Mouse (Mus musculus): ENCODE results near the gene Tmcc1. TPM values are rescaled to one million over a fixed set of nuclear protein-coding genes. Genes with fewer than 3 reads are reported as not detected.

Tmcc1 gene
- 15.1 and 17.9 TPM in 2 replicates for polyA plus RNA-seq (2012; rRNA removed; ENCODE audit: low replicate concordance)

GRCm38 (mm10) chr6:116193394-116194393 lies at the start of gene Tmcc1:
Tmcc1 (minus strand) TSS chr6:116193486.

GRCm38 (mm10) chr6:116207729-116208534 lies 14.6 kb upstream of the Tmcc1 start, which contains the start of gene Washc2:
Washc2 (plus strand) TSS chr6:116208038.

GRCm38 (mm10) chr6:115994877-115995520 lies 198.3 kb downstream of the Tmcc1 start, which contains the start of gene Plxnd1:
Plxnd1 (minus strand) TSS chr6:115995005.

Other genes starting within 250 kb of the Tmcc1 start
- not detected in 2 replicates for gene H1foo, start 248.5 kb downstream of the Tmcc1 start, polyA plus RNA-seq (2012; rRNA removed; ENCODE audit: low replicate concordance)
- gene Plxnd1, start 198.5 kb downstream of the Tmcc1 start, polyA plus RNA-seq (2012; rRNA removed; ENCODE audit: low replicate concordance): 139 and 158 TPM in 2 replicates
- 65.9 and 74.6 TPM in 2 replicates for gene Washc2, start 14.6 kb upstream of the Tmcc1 start, polyA plus RNA-seq (2012; rRNA removed; ENCODE audit: low replicate concordance)
- 0.27 and 0.96 TPM in 2 replicates for gene Zfand4, start 70.7 kb upstream of the Tmcc1 start, polyA plus RNA-seq (2012; rRNA removed; ENCODE audit: low replicate concordance)
- gene March8, start 144.5 kb upstream of the Tmcc1 start, polyA plus RNA-seq (2012; rRNA removed; ENCODE audit: low replicate concordance): 52.3 and 78.7 TPM in 2 replicates